Mouse (Mus musculus): ENCODE data around the gene Dnah2. TPM values are rescaled to one million over a fixed set of nuclear protein-coding genes. Genes with fewer than 3 reads are reported as not detected.

Dnah2 gene
- polyA plus RNA-seq, 1 experiment from 2014 or later = 2.4 TPM

DNA sequence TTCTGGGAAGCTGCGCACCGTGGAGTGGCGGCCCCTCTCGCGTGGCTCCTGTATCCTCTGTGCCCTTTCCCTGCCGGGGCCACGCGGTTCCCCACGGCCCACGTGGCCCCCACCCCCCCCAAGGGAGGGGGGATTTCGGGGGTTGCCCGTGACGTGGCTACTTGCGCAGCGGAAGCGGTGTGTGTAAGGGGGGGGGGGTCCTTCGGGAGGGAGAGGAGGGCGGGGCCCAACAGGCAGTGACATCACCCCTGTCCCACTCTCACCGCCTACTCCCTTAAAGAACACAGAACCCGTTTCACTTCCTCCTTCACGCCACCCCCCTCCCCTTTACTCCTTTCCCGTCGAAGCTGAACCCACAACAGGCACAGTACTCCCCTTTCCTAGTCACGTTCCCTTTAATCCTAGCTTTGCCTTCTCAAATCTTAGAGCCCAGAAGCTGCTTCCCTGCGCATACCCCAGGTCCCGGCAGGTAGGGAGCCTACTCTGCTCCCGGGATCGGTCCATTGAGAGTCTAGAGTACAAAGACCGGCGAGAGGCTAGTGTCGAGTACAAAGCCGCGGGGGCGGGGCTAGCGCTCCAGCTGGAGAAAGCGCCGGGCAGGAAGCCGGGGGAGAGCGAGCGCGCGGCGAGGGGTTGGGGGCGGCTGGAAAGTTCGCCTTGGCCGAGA is 139.4 kb downstream of the Dnah2 start:
- peak; percentile 29 for ATAC-seq (ENCODE audit: insufficient number of reproducible peaks, insufficient read depth, low FRiP score, low TSS enrichment)
- Histone ChIP-seq H3K9ac (peak overlapping the region; percentile 90), H3K9me3 (no peaks in the 10 kb centered on the region), H3K27ac (peak overlapping the region; percentile 99), H3K4me3 (peak overlapping the region; percentile 84), H3K36me3 (peaks cover 45% of the 10 kb centered on the region), H3K4me2 (replicated peaks) (peak overlapping the region; percentile 98), H3K4me1 (peaks cover 44% of the 10 kb centered on the region), H3K27me3 (no peaks in the 10 kb centered on the region)
- WGBS = under 1% methylated on average over 46 of the region's 46 CpGs

DNA sequence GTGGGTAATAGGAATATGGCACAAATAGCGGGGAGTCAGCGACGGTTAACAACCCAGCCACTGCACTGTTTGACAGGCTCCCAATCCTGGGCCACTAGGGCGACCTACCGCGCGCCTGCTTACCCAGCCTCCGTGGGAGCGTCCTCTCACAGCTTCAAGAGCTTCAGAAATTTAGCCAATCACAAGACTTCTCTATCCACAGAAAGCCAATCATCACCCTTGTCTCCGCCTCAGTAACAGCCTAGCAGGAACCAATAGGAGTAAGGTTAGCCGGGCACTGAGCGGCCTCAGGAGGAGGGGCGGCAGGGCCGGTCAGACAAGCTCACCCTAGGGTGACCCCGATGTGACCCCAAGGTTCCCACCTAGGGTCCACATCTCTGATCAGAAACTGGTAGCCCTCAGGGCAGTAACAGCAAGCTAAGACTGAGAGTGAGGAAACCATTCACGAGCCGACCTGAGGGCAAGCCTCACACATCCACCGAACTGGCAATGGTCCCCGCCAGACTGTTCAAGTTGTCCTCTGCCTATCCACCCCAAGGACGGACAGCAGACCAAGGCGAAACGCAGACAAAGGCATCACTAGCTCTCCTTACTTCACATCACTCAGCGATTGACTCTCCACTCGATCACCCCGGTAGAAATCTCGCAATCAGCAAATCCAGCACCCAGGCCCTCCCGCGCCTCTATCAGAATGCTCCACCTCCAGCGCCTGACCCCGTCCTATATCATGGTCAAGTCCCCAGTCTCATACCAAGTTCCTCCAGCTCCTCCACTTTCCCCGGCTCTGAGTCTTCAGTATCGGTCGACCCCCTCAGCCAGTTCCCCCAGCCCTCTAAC is 140.2 kb downstream of the Dnah2 start:
- H3K27me3 ChIP-seq = no peaks in the 10 kb centered on the region
- H3K36me3 ChIP-seq = peaks cover 53% of the 10 kb centered on the region
- 1% methylated on average over 33 of the region's 33 CpGs for WGBS
- peak overlapping the region; percentile 99 for H3K27ac ChIP-seq
- ATAC-seq (ENCODE audit: insufficient number of reproducible peaks, insufficient read depth, low FRiP score, low TSS enrichment) = peak; percentile 64
- H3K4me1 ChIP-seq = peaks cover 36% of the 10 kb centered on the region
- H3K9ac ChIP-seq = peak overlapping the region; percentile 90
- peak overlapping the region; percentile 98 for H3K4me2 ChIP-seq (replicated peaks)
- no peaks in the 10 kb centered on the region for H3K9me3 ChIP-seq
- peak overlapping the region; percentile 84 for H3K4me3 ChIP-seq

DNA sequence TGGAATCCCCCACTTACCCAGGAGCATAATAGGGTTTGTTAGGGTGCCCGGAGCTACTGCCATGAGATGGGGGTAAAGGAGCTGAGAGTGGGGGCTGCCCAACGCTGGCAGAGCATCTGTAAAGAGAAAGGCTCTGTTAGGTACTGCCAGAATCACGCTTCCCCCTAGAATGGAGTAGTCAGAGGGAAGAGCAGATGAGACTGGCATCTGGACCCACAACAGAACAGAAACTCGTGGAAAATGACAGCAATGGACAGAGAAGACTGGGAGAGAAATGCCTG is 141.2 kb downstream of the Dnah2 start:
- Histone ChIP-seq H3K27ac (no peak overlapping the region), H3K27me3 (no peaks in the 10 kb centered on the region), H3K4me1 (peaks cover 25% of the 10 kb centered on the region), H3K4me3 (no peak overlapping the region), H3K36me3 (peaks cover 59% of the 10 kb centered on the region), H3K9ac (no peak overlapping the region; the same call in 1 of the 2 replicates), H3K9me3 (no peaks in the 10 kb centered on the region), H3K4me2 (replicated peaks) (0 out of 2 replicates have a peak overlapping the region, but pooled peaks have one; percentile 98)
- WGBS = 84% methylated on average over 4 of the region's 4 CpGs
- no peak for ATAC-seq (ENCODE audit: insufficient number of reproducible peaks, insufficient read depth, low FRiP score, low TSS enrichment)

DNA sequence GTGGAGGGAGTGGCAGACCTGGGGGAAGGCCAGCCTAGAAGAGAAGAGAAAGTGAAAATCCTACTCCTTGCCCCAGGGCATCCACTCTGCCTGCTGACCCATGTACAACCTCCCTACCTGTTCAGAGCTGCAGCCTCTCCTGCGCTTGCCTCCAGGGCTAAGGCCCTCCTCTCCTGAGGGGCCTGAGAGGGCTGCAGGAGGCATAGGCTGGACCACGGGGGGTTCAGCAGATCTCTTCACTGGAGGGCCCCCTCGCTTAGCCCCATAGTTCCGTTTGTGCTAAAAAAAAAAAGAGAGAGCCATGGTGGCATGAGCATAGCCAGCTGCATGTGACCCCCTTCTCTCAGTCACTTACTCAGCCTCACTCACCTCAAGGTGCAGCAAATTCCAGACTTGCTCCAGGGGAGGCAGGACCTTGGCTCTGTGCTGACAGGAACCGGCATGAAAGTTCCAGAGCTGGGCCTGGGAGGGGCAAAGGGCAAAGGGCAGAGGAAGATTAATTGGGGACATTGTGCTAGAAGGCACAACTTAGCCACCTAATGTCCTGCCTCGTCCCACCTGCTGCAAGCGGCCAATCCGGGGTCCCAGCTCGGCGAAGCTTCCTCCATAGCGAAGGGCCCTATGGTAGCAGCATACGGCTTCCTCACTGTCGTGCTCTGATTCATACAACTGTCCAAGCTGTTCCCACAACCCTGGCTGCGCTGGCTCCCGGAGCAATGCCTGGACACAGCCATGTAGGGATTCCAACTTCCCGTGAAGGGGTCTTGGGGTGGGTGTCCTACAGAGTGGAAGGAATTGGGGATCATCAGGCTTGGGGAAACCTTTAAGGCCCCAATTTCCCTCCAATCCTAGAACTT is 141.8 kb downstream of the Dnah2 start:
- Histone ChIP-seq H3K4me2 (replicated peaks) (0 out of 2 replicates have a peak overlapping the region, but pooled peaks have one; percentile 98), H3K27me3 (no peaks in the 10 kb centered on the region), H3K36me3 (peaks cover 60% of the 10 kb centered on the region), H3K27ac (no peak overlapping the region), H3K4me3 (0 out of 2 replicates have a peak overlapping the region, but pooled peaks have one; percentile 12), H3K9me3 (no peaks in the 10 kb centered on the region), H3K9ac (no peak overlapping the region), H3K4me1 (peaks cover 19% of the 10 kb centered on the region)
- ATAC-seq (ENCODE audit: insufficient number of reproducible peaks, insufficient read depth, low FRiP score, low TSS enrichment) = no peak
- WGBS = 88% methylated on average over 16 of the region's 16 CpGs

DNA sequence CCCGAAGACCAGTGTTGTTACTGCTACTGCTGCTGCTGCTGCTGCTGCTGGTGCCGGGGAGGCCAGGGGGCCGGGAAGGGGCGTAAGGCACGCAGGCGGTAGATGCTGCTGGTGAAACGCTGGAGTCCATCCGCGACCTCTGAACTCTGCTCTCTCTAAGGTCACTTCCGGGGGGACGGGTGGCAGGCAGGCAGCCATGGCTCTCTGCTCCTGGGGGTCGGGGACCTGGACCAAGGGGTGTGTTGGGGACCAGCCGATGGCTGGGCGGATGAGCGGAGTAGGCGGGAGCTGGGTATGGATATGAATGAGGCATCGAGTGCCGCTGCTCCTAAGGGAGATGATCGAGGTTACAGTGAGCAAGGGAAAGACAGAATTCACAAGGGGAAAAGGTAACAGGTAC is 142.6 kb downstream of the Dnah2 start:
- Histone ChIP-seq H3K27ac (no peak overlapping the region), H3K4me3 (no peak overlapping the region), H3K4me1 (peaks cover 16% of the 10 kb centered on the region)

DNA sequence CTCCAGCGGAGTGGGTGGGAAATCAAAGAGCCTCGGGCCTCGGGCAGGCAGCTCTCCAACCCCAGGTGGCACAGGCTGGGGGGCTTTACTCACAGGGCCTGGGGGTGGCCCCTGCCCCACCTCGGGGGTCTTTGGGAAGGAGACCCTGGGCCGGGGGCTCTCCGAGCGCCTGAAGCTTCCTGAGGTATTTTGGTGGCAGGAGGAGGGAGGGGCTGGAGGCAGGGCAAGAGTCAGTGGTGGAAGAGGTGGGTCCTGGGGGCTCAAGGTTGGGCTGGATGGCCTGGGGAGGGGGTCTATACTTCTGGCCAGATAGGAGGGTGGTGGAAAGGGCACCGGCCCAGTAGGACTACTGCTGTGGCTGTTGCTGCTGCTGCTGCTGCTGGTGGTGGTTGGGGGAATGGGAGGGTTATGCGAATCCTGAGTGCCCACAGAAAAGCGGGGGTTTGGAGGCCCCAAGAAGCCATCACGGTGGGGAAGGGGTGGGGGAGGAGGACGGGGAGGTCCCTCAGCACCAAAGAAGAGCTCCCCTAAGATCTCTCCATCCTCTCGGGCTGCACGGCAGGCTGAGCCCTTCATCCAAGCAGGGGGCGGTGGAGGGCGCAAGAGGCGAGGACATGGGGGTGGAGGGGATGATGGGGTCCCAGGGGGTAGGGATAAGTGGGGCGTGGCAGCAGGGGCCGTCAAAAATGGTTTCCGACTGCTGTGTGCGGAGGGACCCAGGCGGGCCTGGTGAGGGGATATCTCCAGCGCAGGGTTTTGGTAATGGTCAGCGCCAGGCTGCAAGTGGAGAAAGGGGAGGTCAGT is 143.3 kb downstream of the Dnah2 start:
- Histone ChIP-seq H3K27me3 (no peaks in the 10 kb centered on the region), H3K9me3 (no peaks in the 10 kb centered on the region), H3K9ac (no peak overlapping the region), H3K4me1 (peaks cover 16% of the 10 kb centered on the region), H3K4me2 (replicated peaks) (no peak overlapping the region), H3K27ac (no peak overlapping the region), H3K36me3 (peaks cover 75% of the 10 kb centered on the region), H3K4me3 (no peak overlapping the region)
- no peak for ATAC-seq (ENCODE audit: insufficient number of reproducible peaks, insufficient read depth, low FRiP score, low TSS enrichment)
- 88% methylated on average over 24 of the region's 24 CpGs for WGBS

More for the DNA sequence above, 142.6 kb downstream of the Dnah2 start:
- no peaks in the 10 kb centered on the region for H3K9me3 ChIP-seq
- peaks cover 68% of the 10 kb centered on the region for H3K36me3 ChIP-seq
- ATAC-seq (ENCODE audit: insufficient number of reproducible peaks, insufficient read depth, low FRiP score, low TSS enrichment) = no peak
- no peaks in the 10 kb centered on the region for H3K27me3 ChIP-seq
- H3K9ac ChIP-seq = peak overlapping the region; percentile 15; the same call in 1 of the 2 replicates
- 79% methylated on average over 19 of the region's 19 CpGs for WGBS
- no peak overlapping the region for H3K4me2 ChIP-seq (replicated peaks)

DNA sequence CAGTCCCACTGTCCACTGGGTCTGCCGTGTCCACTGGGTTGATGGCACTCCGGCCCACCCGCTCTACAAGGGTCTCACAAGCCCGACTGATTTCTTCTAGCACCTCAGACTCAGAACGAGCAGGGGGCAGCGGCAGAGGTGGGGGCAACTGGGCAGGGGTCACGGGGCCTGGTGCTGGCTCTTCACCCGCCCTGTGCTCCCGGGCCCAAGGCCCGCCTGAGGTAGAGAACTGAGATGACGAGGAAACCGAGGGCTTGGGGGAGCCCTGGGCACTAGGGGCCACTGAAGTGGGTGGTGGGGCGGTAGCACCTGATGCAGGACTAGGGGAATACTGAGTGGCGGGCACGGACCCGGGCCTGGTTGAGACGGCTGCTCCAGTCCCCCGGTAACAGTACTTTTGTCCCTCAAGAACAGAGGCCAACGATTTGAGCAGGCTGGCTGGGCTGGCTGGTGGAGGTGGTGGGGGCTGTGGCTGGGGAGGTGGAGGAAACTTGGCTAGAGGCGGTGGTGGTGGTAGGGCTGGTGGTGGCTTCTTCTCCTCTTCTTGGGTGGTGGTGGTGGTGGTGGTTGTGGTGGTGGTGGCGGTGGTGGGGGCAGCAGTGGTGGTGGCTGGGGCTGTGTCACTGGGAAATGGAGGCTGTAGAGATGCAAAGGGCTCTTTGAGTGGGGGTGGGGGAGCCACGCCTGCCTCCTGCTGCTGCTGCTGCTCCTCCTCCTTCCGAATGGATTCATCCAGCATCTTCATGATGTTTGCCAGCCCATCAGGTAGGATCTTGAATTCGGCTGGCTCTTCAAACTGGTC is 144.1 kb downstream of the Dnah2 start:
- 94% methylated on average over 22 of the region's 24 CpGs for WGBS
- no peak for ATAC-seq (ENCODE audit: insufficient number of reproducible peaks, insufficient read depth, low FRiP score, low TSS enrichment)
- Histone ChIP-seq H3K4me3 (no peak overlapping the region), H3K4me2 (replicated peaks) (no peak overlapping the region), H3K4me1 (peaks cover 23% of the 10 kb centered on the region), H3K9me3 (no peaks in the 10 kb centered on the region), H3K9ac (no peak overlapping the region), H3K27ac (no peak overlapping the region), H3K27me3 (peaks cover 6% of the 10 kb centered on the region; the same call in 1 of the 2 replicates), H3K36me3 (peaks cover 83% of the 10 kb centered on the region)

DNA sequence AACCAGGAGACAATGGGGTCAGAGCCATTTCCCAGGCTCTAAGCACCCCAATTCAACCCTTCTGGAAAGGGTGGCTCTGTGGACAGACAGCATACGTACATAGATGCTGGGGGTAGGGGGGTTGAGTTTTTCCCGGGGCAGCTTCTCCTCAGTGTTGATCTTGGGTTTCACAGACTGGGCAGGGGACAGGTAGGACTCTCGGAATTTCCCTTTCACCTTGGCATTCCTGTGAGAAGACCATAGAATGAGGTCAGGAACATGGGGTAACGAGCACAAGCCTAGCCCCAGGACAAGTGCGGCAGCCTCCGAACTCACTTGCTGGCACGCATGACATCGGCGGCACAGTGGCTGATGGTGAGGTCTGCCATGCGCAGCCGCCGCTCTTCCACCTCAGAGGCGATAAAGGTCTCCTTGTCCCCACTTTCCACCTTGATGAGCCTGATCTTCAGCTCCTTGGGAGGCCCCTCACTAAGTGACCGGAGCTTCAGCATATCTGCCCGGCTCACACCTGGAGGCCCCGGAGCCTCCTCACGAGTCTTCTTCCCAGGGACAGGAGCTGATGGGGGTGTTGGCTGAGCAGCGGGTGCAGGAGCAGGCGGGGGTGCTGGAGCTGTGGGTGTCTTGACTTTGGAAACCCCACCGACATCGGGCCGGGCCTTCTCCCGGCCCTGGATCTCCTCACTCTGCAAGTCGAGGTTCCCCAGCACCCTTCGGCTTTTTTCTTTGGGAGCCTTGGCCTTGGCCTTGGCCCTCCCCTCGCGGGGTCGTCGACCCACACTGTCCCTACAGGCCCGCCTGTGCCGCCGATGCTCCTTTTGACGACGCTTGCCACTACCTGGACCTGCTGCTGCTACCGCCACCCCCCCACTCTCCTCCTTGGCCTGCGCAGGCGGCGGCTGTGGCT is 145.0 kb downstream of the Dnah2 start:
- H3K4me3 ChIP-seq = no peak overlapping the region
- WGBS = 94% methylated on average over 35 of the region's 38 CpGs
- peaks cover 86% of the 10 kb centered on the region for H3K36me3 ChIP-seq
- H3K4me1 ChIP-seq = peaks cover 25% of the 10 kb centered on the region
- H3K9ac ChIP-seq = no peak overlapping the region
- no peak overlapping the region for H3K4me2 ChIP-seq (replicated peaks)
- H3K27me3 ChIP-seq = peaks cover 8% of the 10 kb centered on the region; the same call in 1 of the 2 replicates
- no peak for ATAC-seq (ENCODE audit: insufficient number of reproducible peaks, insufficient read depth, low FRiP score, low TSS enrichment)
- H3K9me3 ChIP-seq = no peaks in the 10 kb centered on the region
- H3K27ac ChIP-seq = no peak overlapping the region

DNA sequence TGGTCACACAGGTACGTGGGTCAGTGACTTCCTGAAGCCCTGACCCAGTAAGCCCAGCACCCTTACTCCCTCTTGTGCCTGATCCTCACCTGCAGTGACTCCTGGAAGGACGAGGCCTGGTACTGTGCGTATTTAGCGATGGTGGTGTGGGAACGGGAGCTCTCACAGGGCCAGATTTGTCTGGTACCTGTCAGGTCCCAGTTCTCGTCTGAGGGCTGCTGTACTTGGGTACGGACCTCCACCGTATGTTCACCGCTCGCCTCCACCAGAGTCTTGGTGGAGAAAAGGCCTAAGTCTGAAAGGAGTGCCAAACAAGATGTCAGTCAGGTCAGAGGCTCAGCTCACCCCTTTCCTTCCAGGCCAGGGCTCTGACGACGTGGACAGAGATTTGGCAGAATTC is 146.9 kb downstream of the Dnah2 start:
- whole genome bisulfite sequencing = 83% methylated on average over 12 of the region's 12 CpGs
- H3K36me3 ChIP-seq = peaks cover 73% of the 10 kb centered on the region
- H3K4me2 ChIP-seq (replicated peaks) = no peak overlapping the region
- peaks cover 8% of the 10 kb centered on the region; the same call in 1 of the 2 replicates for H3K27me3 ChIP-seq
- no peaks in the 10 kb centered on the region for H3K9me3 ChIP-seq
- H3K9ac ChIP-seq = no peak overlapping the region
- H3K4me1 ChIP-seq = peaks cover 29% of the 10 kb centered on the region
- ATAC-seq (ENCODE audit: insufficient number of reproducible peaks, insufficient read depth, low FRiP score, low TSS enrichment) = no peak
- H3K27ac ChIP-seq = no peak overlapping the region
- H3K4me3 ChIP-seq = no peak overlapping the region
